Mouse (Mus musculus) heart, embryonic 16.5 days (tissue): ENCODE data around the gene 1700113H08Rik. TPM values are rescaled to one million over a fixed set of nuclear protein-coding genes. Genes with fewer than 3 reads are reported as not detected.

ENCODE experiments used
- ATAC-seq: fragments of 200-750 bp; cut with Nextera tagmentation; replicated peaks from 2 replicates; pipeline ENCODE4 v1.8.0; 2017; ENCODE audit warnings: moderate number of reproducible peaks; ENCODE audit not compliant: insufficient read depth, low FRiP score; ENCODE audit errors: extremely low read depth
- H3K27ac ChIP-seq: fragments of 300-500 bp; sonication (generic); 2 replicates; pipeline ENCODE4 v1.5.1; 2014; ENCODE audit warnings: mild to moderate bottlenecking, low read length, control low read depth, moderate library complexity
- H3K27me3 ChIP-seq: fragments of 300-500 bp; sonication (generic); 2 replicates; pipeline ENCODE4 v1.6.1; 2014; ENCODE audit warnings: low read length, mixed read lengths; ENCODE audit not compliant: control insufficient read depth, insufficient read depth
- H3K36me3 ChIP-seq: fragments of 300-500 bp; sonication (generic); 2 replicates; pipeline ENCODE4 v1.6.1; 2014; ENCODE audit not compliant: control insufficient read depth, insufficient read depth
- H3K4me1 ChIP-seq: fragments of 300-500 bp; sonication (generic); 2 replicates; pipeline ENCODE4 v1.6.1; 2014; ENCODE audit warnings: low read length, mixed read lengths; ENCODE audit not compliant: control insufficient read depth, insufficient read depth
- H3K4me2 ChIP-seq: fragments of 300-500 bp; sonication (generic); 2 replicates; pipeline ENCODE4 v1.6.1; 2014; ENCODE audit warnings: low read depth, mild to moderate bottlenecking, control low read depth, low read length
- H3K4me3 ChIP-seq: fragments of 300-500 bp; sonication (generic); 2 replicates; pipeline ENCODE4 v1.5.1; 2014; ENCODE audit warnings: mild to moderate bottlenecking, control low read depth, low read length
- H3K9ac ChIP-seq: fragments of 300-500 bp; sonication (generic); 2 replicates; pipeline ENCODE4 v1.6.1; 2014; ENCODE audit warnings: low read length, control low read depth
- H3K9me3 ChIP-seq: fragments of 300-500 bp; sonication (generic); replicated peaks from 2 replicates; pipeline ENCODE4 v1.6.1; 2016; ENCODE audit warnings: low read length; ENCODE audit not compliant: control insufficient read depth
- WGBS: fragments of 180-500 bp; shearing (Covaris S2); extraction: QIAGEN DNeasy Blood & Tissue Kit; methylation state at CpG from one replicate; pipeline ENCODE4 v1.1.7; 2014; 5-methylcytosine and 5-hydroxymethylcytosine counted together
- polyA plus RNA-seq: library from polyadenylated mRNA; unstranded; fragments of >200 nt; fragmentation: Nextera tagmentation; extraction: Ambion mirVana; gene quantifications from 2 replicates; pipeline ENCODE4 v1.2.1, GENCODE M21; 2015

The 1700113H08Rik gene
- polyA plus RNA-seq, 1 experiment from 2014 or later = 0.22 TPM

GRCm38 (mm10) chr10:87198720-87199119 is 140.9 kb downstream of the 1700113H08Rik start:
- Histone ChIP-seq H3K4me2 (no peak overlapping the region), H3K4me3 (no peak overlapping the region), H3K27ac (no peak overlapping the region), H3K9me3 (no peaks in the 10 kb centered on the region), H3K27me3 (no peaks in the 10 kb centered on the region), H3K9ac (no peak overlapping the region), H3K4me1 (no peaks in the 10 kb centered on the region), H3K36me3 (no peaks in the 10 kb centered on the region)
- ATAC-seq = no peak
- 82% methylated on average over 2 of the region's 2 CpGs for WGBS

GRCm38 (mm10) chr10:87209466-87209865 is 151.6 kb downstream of the 1700113H08Rik start:
- 83% methylated on average over 1 of the region's 1 CpGs for WGBS
- H3K4me1 ChIP-seq = no peaks in the 10 kb centered on the region

GRCm38 (mm10) chr10:87211046-87211445 is 153.2 kb downstream of the 1700113H08Rik start:
- Histone ChIP-seq H3K4me2 (no peak overlapping the region), H3K27me3 (no peaks in the 10 kb centered on the region), H3K36me3 (no peaks in the 10 kb centered on the region), H3K4me3 (no peak overlapping the region), H3K4me1 (no peaks in the 10 kb centered on the region), H3K27ac (no peak overlapping the region), H3K9me3 (no peaks in the 10 kb centered on the region), H3K9ac (no peak overlapping the region)
- 77% methylated on average over 4 of the region's 4 CpGs for WGBS
- ATAC-seq = no peak

More at GRCm38 (mm10) chr10:87209466-87209865, 151.6 kb downstream of the 1700113H08Rik start:
- ATAC-seq = no peak
- no peak overlapping the region for H3K27ac ChIP-seq
- H3K27me3 ChIP-seq = no peaks in the 10 kb centered on the region
- no peak overlapping the region for H3K4me2 ChIP-seq
- H3K36me3 ChIP-seq = no peaks in the 10 kb centered on the region
- H3K9me3 ChIP-seq = no peaks in the 10 kb centered on the region
- no peak overlapping the region for H3K9ac ChIP-seq
- no peak overlapping the region for H3K4me3 ChIP-seq

GRCm38 (mm10) chr10:87212854-87213253 is 155.0 kb downstream of the 1700113H08Rik start:
- 56% methylated on average over 2 of the region's 2 CpGs for WGBS
- Histone ChIP-seq H3K27me3 (no peaks in the 10 kb centered on the region), H3K27ac (no peak overlapping the region), H3K4me2 (no peak overlapping the region), H3K4me1 (no peaks in the 10 kb centered on the region), H3K4me3 (no peak overlapping the region), H3K9me3 (no peaks in the 10 kb centered on the region), H3K36me3 (no peaks in the 10 kb centered on the region), H3K9ac (no peak overlapping the region)
- no peak for ATAC-seq

- WGBS = 59% methylated on average over 31 of the region's 31 CpGs
- H3K27ac ChIP-seq = no peak overlapping the region
- H3K27me3 ChIP-seq = no peaks in the 10 kb centered on the region
- no peak overlapping the region for H3K4me2 ChIP-seq
- H3K36me3 ChIP-seq = no peaks in the 10 kb centered on the region
- H3K4me1 ChIP-seq = no peaks in the 10 kb centered on the region
- H3K9me3 ChIP-seq = no peaks in the 10 kb centered on the region
- H3K4me3 ChIP-seq = no peak overlapping the region
- no peak overlapping the region for H3K9ac ChIP-seq
- ATAC-seq = no peak
These were observed 172.4 kb downstream of the 1700113H08Rik start for GRCm38 (mm10) chr10:87230071-87230910.

- Histone ChIP-seq H3K9me3 (no peaks in the 10 kb centered on the region), H3K27me3 (no peaks in the 10 kb centered on the region), H3K9ac (no peak overlapping the region), H3K4me3 (no peak overlapping the region), H3K4me2 (no peak overlapping the region), H3K4me1 (no peaks in the 10 kb centered on the region), H3K27ac (no peak overlapping the region), H3K36me3 (no peaks in the 10 kb centered on the region)
- 77% methylated on average over 9 of the region's 9 CpGs for WGBS
- no peak for ATAC-seq
These were observed 181.6 kb downstream of the 1700113H08Rik start for GRCm38 (mm10) chr10:87239332-87240008.

- H3K4me1 ChIP-seq = no peaks in the 10 kb centered on the region
- no peak overlapping the region for H3K4me2 ChIP-seq
- no peak for ATAC-seq
- no peaks in the 10 kb centered on the region for H3K36me3 ChIP-seq
- no peak overlapping the region for H3K27ac ChIP-seq
- WGBS = 60% methylated on average over 3 of the region's 3 CpGs
- no peak overlapping the region for H3K9ac ChIP-seq
- H3K9me3 ChIP-seq = no peaks in the 10 kb centered on the region
- H3K27me3 ChIP-seq = no peaks in the 10 kb centered on the region
- H3K4me3 ChIP-seq = no peak overlapping the region
These were observed 213.9 kb downstream of the 1700113H08Rik start for GRCm38 (mm10) chr10:87271724-87272123.

- no peaks in the 10 kb centered on the region for H3K4me1 ChIP-seq
- H3K27ac ChIP-seq = no peak overlapping the region
- no peak overlapping the region for H3K4me2 ChIP-seq
- ATAC-seq = no peak
- no peak overlapping the region for H3K4me3 ChIP-seq
- no peaks in the 10 kb centered on the region for H3K36me3 ChIP-seq
- no peaks in the 10 kb centered on the region for H3K9me3 ChIP-seq
- H3K27me3 ChIP-seq = no peaks in the 10 kb centered on the region
- no peak overlapping the region for H3K9ac ChIP-seq
- 64% methylated on average over 8 of the region's 8 CpGs for WGBS
These were observed 214.3 kb downstream of the 1700113H08Rik start for GRCm38 (mm10) chr10:87272133-87272622.

- ATAC-seq = no peak
- no peak overlapping the region for H3K27ac ChIP-seq
- H3K36me3 ChIP-seq = no peaks in the 10 kb centered on the region
- H3K4me3 ChIP-seq = no peak overlapping the region
- H3K9me3 ChIP-seq = no peaks in the 10 kb centered on the region
- no peak overlapping the region for H3K4me2 ChIP-seq
- no peaks in the 10 kb centered on the region for H3K27me3 ChIP-seq
- H3K4me1 ChIP-seq = no peaks in the 10 kb centered on the region
- H3K9ac ChIP-seq = no peak overlapping the region
These were observed 217.2 kb downstream of the 1700113H08Rik start for GRCm38 (mm10) chr10:87275075-87275474.
